Mouse (Mus musculus) 3134 (cell line): ENCODE measurements around the gene Slc1a1.
A peak's percentile ranks its signal among the peaks of the same experiment; 100 is the strongest.

ENCODE experiments used
- DNase-seq: peaks from one replicate; pipeline ENCODE4 v3.0.0-alpha.2; 2011; ENCODE audit warnings: low spot score; ENCODE audit not compliant: insufficient read length; ENCODE audit errors: extremely low read depth

Slc1a1 gene

GRCm38 (mm10) chr19:28914598-28914997 is 79.7 kb downstream of the Slc1a1 start:
- no peak for DNase-seq

DNA sequence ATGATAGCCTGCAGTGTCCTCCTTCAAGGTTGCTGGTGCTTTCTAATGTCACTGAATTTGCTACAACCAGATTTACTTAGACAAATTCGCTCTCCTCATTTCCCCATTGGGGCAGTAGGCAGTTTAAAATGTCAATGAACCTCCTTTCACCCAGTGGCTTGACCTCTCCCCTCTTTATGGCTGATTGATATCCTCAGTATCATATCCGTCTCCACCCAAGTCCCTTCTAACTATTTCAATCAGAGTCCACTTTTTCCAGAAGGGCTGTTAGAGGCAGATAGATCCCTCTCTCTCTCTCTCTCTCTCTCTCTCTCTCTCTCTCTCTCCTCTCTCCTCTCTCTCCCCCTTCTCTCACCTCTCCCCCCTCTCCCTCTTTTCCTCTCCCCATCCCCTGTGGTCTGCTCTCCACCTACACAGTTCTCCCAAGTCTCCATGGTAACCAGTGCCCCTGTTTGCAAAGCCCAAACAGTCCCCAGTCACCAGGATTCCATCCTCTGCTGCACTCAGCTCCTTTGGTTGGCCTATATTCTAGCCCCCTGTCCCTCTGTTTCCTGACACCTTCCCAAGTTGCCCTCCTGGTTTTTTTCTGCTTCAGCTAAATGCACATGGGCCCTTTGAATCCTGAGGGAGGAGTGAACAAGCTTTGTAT is 80.9 kb downstream of the Slc1a1 start:
- no peak for DNase-seq

- DNase-seq = no peak
These were observed 81.6 kb downstream of the Slc1a1 start for GRCm38 (mm10) chr19:28916492-28916891.

GRCm38 (mm10) chr19:28917839-28918238 is 83.0 kb downstream of the Slc1a1 start:
- no peak for DNase-seq

DNA sequence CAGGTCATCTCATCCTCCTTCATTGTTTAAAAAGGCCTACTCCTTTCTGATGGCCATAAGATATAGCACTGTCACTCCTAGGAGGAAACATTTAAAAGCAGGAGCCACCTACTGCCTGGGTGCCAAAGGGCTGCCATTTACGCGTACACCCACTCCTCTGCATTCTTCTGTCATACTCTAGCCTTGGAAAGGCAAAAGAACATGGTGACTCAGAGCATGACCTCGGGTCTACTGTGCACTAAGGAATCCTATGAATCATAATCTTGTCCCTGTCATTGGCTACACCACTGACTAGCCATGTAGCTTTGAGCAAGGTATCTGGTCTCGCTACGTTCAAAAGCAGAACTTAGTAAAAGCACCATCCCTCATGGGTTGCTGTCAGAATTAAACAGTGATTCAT is 91.5 kb downstream of the Slc1a1 start:
- DNase-seq = no peak

DNA sequence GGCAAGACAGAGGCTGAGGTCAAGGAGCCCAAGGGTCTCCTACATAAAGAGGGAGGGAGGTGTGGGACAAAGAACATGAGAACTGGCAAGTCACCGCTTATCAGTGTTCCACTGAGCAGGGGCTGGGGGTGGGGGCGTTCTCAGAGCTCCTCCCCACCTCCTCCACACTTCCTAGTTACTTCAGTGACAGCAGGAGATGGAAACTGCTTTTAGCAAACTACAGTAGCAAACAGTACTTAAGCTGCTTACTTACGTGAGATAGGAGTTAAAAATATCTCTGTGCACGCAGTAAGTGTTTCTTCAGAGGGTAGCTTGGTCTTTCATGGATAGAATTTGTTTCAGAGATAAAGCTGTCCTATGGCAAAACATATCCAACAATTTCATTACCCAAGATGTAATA is 92.5 kb downstream of the Slc1a1 start:
- DNase-seq = no peak

- no peak for DNase-seq
These were observed 94.2 kb downstream of the Slc1a1 start for GRCm38 (mm10) chr19:28929034-28929433.

- no peak for DNase-seq
These were observed 100.0 kb downstream of the Slc1a1 start for GRCm38 (mm10) chr19:28934897-28935296.

DNA sequence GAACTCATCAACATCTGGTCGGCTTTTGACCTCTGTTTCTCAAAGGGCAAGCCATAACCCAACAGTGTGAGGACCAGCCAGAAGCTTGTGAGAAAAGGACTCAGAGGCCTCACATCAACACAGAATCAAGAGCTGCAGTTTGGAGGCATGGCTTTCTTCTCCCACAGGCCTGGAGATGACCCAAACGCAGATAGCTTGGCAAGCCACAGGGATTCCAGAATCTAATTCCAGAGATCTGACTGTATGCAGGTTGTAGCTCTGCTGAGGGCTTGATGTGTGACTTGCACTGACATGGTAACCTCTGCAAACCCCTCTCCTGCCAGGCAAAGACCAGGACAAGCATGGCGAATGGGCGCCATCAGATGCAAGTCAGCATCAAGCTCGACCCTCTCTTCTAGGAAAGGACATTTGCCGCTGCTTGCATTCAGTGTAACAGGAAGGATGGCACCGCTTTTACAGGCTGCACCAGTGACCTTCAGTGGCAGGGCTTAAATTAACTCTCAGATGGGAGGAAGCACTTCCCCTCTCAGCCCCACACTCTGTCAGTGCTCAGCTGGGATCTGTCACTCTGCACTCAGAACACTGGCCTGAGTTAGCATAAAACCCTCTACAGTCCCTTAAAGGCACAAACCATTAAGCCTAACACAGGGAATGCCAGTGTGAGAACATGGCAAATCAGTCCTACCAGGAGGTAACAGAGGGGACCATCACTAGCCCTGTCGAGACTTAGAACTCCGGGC is 105.5 kb downstream of the Slc1a1 start:
- peak; percentile 7 for DNase-seq

- DNase-seq = peak; percentile 11
These were observed 106.4 kb downstream of the Slc1a1 start for GRCm38 (mm10) chr19:28941271-28941670.

GRCm38 (mm10) chr19:28946782-28947181 is 111.9 kb downstream of the Slc1a1 start:
- no peak for DNase-seq

- DNase-seq = no peak
These were observed 112.5 kb downstream of the Slc1a1 start for GRCm38 (mm10) chr19:28947311-28947710.

DNA sequence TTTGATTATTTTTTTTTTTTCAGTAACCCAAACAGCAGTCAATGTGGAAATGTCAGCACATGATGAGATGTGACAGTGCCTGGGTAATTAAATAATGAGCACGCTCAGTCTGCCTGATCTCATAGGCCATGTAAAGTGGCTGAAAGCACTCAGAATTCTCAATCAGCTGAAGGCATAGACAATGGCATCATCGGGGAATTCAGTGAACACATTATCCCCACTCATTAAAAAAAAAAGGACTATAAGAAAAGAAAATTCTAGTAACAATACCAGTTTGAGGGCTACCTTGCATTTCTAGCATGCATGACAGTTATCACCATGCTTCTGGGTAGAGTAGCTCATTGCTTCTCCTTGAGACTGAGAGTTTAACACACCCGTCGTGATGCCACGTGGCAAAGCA is 116.4 kb downstream of the Slc1a1 start:
- DNase-seq = no peak

DNA sequence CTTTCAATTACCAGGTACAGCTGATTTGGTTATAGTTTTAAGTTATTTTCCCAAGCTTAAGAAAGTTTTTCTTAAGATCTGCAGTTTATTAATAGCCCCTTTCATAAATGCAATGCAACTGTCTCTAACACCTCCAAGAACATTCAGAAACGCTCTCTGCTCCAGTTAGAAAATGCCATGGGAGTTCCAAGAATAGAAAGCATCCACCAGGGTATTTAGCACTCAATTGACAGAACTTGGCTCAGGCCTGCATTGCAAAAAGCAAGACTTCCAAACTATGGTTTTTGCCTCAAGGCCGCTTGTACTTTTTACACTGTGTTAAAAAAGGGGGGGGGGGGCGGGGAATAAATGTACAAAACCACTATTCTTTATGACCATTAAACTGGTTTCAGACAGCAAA is 128.3 kb downstream of the Slc1a1 start:
- DNase-seq = no peak

DNA sequence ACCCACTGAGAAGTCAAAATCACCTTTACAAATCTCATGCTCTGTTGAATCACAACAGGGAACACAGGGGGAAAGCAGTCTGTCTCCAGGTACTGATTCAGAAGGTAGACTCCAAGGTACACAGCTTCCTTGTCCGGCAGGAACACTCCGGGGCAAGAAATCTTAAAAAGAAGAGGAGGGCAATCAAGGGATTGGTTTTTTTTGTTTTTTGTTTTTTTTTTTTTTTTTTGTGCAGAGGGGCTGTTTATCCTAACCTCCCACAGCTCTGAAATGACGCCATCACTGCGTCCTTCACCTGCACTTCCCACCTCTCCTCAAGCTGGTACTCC is 128.6 kb downstream of the Slc1a1 start:
- no peak for DNase-seq
